Mouse (Mus musculus): ENCODE data around the gene Sit1. TPM values are rescaled to one million over a fixed set of nuclear protein-coding genes. Genes with fewer than 3 reads are reported as not detected.

Sit1 gene
- polyA plus RNA-seq, 1 experiment from 2014 or later: not detected

GRCm38 (mm10) chr4:43480985-43481384 lies 2.5 kb downstream of the Sit1 start:
- no peak overlapping the region for H3K4me2 ChIP-seq
- no peak overlapping the region for H3K4me3 ChIP-seq (replicated peaks)
- H3K27ac ChIP-seq: no peak overlapping the region
- no peak overlapping the region for H3K9ac ChIP-seq
- H3K4me1 ChIP-seq: 0 out of 2 replicates have a peak, but pooled peaks cover 4% of the 10 kb centered on the region
- 83% methylated on average over 5 of the region's 5 CpGs for WGBS
- H3K36me3 ChIP-seq (replicated peaks): no peaks in the 10 kb centered on the region
- no peaks in the 10 kb centered on the region for H3K9me3 ChIP-seq
- H3K27me3 ChIP-seq: no peaks in the 10 kb centered on the region
- ATAC-seq (ENCODE audit: low FRiP score): no peak

DNA sequence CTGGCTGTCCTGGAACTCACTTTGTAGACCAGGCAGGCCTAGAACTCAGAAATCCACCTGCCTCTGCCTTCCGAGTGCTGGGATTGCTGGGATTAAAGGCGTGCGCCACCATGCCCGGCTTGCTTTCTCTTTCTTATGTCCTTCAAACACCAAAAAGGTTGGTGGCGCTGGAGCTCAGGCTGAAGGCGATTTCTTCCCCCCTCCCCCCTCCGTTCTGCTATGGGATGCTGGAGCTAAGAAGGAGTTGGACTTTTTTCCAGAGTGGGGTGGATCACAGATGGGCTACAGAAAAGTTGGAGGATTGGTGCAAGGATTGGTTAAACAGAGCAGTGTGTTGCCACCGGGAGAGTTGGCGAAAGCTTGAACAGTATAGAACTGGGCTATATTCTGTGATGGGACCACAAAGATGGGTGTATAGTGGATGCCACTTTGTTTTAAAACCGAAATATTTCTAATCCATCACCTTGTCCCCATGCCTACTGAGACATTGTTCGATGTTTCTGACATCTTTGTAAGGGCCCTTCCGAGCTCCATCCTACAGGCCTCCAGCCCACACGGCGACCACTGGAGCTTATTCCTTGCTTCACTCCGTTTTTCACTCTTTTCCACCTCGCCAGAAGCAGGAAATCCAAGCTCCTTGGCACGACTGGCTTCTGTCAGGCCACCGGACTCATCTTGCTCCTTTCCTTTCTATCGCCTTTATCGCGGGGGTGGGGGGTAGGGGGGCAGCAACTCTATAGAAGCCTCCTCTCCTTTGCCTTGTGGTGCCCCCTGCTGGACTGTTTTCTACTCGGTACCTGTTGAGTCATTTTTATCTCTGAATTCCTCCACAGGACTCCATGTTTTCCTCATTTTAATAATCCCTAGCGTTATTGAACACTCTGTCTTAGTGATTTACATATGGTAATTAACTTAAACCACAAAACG lies 4.4 kb downstream of the Sit1 start:
- no peak overlapping the region for H3K27ac ChIP-seq
- 0 out of 2 replicates have a peak, but pooled peaks cover 4% of the 10 kb centered on the region for H3K4me1 ChIP-seq
- no peak overlapping the region for H3K9ac ChIP-seq
- no peaks in the 10 kb centered on the region for H3K36me3 ChIP-seq (replicated peaks)
- H3K9me3 ChIP-seq: no peaks in the 10 kb centered on the region
- no peaks in the 10 kb centered on the region for H3K27me3 ChIP-seq
- WGBS: 49% methylated on average over 24 of the region's 24 CpGs
- H3K4me2 ChIP-seq: peak overlapping the region; percentile 23; the same call in 1 of the 2 replicates
- no peak overlapping the region for H3K4me3 ChIP-seq (replicated peaks)
- no peak for ATAC-seq (ENCODE audit: low FRiP score)

DNA sequence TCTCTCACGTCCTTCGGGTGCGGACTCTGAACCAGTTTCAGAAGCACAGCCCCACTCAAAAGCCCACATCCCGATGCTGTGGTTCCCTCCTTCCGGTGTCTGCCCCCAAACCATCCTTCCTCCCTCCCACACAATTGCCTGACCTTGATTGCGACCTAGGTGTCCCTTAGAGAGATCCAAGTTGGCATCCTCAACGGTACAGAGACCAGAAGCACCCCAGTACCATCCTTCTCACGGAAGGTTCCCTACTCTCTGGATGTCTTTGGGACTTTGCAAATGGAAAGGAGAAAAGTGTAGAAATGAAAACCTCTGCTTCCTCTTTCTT lies 5.0 kb downstream of the Sit1 start:
- H3K27ac ChIP-seq: 0 out of 2 replicates have a peak overlapping the region, but pooled peaks have one; percentile 13
- peak overlapping the region; percentile 31 for H3K4me3 ChIP-seq (replicated peaks)
- no peak; the same call in 1 of the 2 replicates for ATAC-seq (ENCODE audit: low FRiP score)
- H3K9me3 ChIP-seq: no peaks in the 10 kb centered on the region
- H3K27me3 ChIP-seq: no peaks in the 10 kb centered on the region
- H3K9ac ChIP-seq: no peak overlapping the region
- no peaks in the 10 kb centered on the region for H3K36me3 ChIP-seq (replicated peaks)
- WGBS: 42% methylated on average over 8 of the region's 8 CpGs
- peak overlapping the region; percentile 46 for H3K4me2 ChIP-seq
- 0 out of 2 replicates have a peak, but pooled peaks cover 4% of the 10 kb centered on the region for H3K4me1 ChIP-seq

GRCm38 (mm10) chr4:43477857-43478533 lies 5.5 kb downstream of the Sit1 start:
- H3K4me3 ChIP-seq (replicated peaks): peak overlapping the region; percentile 31
- H3K4me2 ChIP-seq: peak overlapping the region; percentile 46
- no peaks in the 10 kb centered on the region for H3K36me3 ChIP-seq (replicated peaks)
- no peaks in the 10 kb centered on the region for H3K27me3 ChIP-seq
- no peak overlapping the region for H3K9ac ChIP-seq
- H3K4me1 ChIP-seq: 0 out of 2 replicates have a peak, but pooled peaks cover 4% of the 10 kb centered on the region
- no peaks in the 10 kb centered on the region for H3K9me3 ChIP-seq
- H3K27ac ChIP-seq: 0 out of 2 replicates have a peak overlapping the region, but pooled peaks have one; percentile 13
- 18% methylated on average over 11 of the region's 11 CpGs for WGBS
- ATAC-seq (ENCODE audit: low FRiP score): peak; percentile 95

GRCm38 (mm10) chr4:43476604-43477003 lies 6.9 kb downstream of the Sit1 start:
- H3K36me3 ChIP-seq (replicated peaks): no peaks in the 10 kb centered on the region
- H3K27ac ChIP-seq: no peak overlapping the region
- 93% methylated on average over 6 of the region's 6 CpGs for WGBS
- H3K4me1 ChIP-seq: 0 out of 2 replicates have a peak, but pooled peaks cover 4% of the 10 kb centered on the region
- H3K4me3 ChIP-seq (replicated peaks): no peak overlapping the region
- no peak for ATAC-seq (ENCODE audit: low FRiP score)
- H3K4me2 ChIP-seq: no peak overlapping the region
- no peaks in the 10 kb centered on the region for H3K9me3 ChIP-seq
- H3K9ac ChIP-seq: no peak overlapping the region
- H3K27me3 ChIP-seq: no peaks in the 10 kb centered on the region

GRCm38 (mm10) chr4:43473636-43474035 lies 9.9 kb downstream of the Sit1 start:
- no peak overlapping the region for H3K4me2 ChIP-seq
- no peaks in the 10 kb centered on the region for H3K36me3 ChIP-seq (replicated peaks)
- no peak overlapping the region for H3K4me3 ChIP-seq (replicated peaks)
- H3K9me3 ChIP-seq: no peaks in the 10 kb centered on the region
- H3K9ac ChIP-seq: no peak overlapping the region
- no peak for ATAC-seq (ENCODE audit: low FRiP score)
- H3K4me1 ChIP-seq: 0 out of 2 replicates have a peak, but pooled peaks cover 4% of the 10 kb centered on the region
- no peaks in the 10 kb centered on the region for H3K27me3 ChIP-seq
- 86% methylated on average over 1 of the region's 1 CpGs for WGBS
- H3K27ac ChIP-seq: no peak overlapping the region

DNA sequence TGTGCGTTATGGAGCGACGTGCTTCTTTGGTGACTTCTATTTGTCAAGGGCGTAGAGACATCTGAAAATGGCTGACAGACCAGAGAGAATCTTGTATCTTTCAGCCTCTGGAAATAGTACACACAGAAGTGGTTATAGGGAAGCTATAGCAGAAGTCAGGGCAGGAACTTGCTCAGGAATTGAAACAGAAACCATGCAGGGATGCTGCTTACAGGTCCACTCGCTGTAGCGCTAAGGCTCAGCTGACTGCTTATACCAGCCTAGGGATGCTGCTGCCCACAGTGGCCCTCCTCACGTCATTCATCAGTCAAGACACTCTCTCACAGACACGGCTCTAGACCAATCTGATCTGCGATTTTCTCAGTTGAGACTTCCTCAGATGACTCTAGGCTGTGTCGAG lies 13.2 kb downstream of the Sit1 start:
- no peak for ATAC-seq (ENCODE audit: low FRiP score)
- Histone ChIP-seq H3K36me3 (replicated peaks) (no peaks in the 10 kb centered on the region), H3K9me3 (no peaks in the 10 kb centered on the region)

DNA sequence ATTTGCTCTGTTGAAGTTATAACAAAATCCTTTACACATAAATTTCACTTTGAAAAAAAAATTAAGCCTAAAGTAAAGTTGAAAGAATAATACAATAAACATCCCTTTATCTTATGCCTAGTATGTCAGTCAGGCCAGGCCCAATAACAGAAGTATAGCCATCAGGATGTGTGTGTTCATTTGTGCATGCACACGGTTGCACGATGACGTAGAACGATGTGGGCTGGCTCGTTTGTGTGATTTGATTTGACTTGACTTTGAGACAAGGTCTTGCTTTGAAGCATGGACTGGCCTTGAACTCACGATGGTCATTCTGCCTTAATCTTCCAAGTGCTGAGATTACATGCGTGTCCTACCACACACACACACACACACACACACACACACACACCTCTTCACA lies 16.7 kb downstream of the Sit1 start:
- Histone ChIP-seq H3K9me3 (no peaks in the 10 kb centered on the region), H3K4me3 (replicated peaks) (no peak overlapping the region), H3K4me1 (no peaks in the 10 kb centered on the region), H3K27me3 (no peaks in the 10 kb centered on the region), H3K9ac (no peak overlapping the region), H3K36me3 (replicated peaks) (no peaks in the 10 kb centered on the region), H3K4me2 (no peak overlapping the region), H3K27ac (no peak overlapping the region)
- no peak for ATAC-seq (ENCODE audit: low FRiP score)
- WGBS: 90% methylated on average over 7 of the region's 7 CpGs

More for the DNA sequence above, 13.2 kb downstream of the Sit1 start:
- H3K4me1 ChIP-seq: no peaks in the 10 kb centered on the region
- H3K9ac ChIP-seq: no peak overlapping the region
- H3K27ac ChIP-seq: no peak overlapping the region
- no peak overlapping the region for H3K4me3 ChIP-seq (replicated peaks)
- 91% methylated on average over 10 of the region's 10 CpGs for WGBS
- H3K4me2 ChIP-seq: no peak overlapping the region
- no peaks in the 10 kb centered on the region for H3K27me3 ChIP-seq

GRCm38 (mm10) chr4:43465935-43466334 lies 17.6 kb downstream of the Sit1 start:
- Histone ChIP-seq H3K27ac (no peak overlapping the region), H3K9me3 (no peaks in the 10 kb centered on the region), H3K4me3 (replicated peaks) (no peak overlapping the region), H3K27me3 (no peaks in the 10 kb centered on the region), H3K9ac (no peak overlapping the region), H3K4me1 (no peaks in the 10 kb centered on the region), H3K4me2 (no peak overlapping the region), H3K36me3 (replicated peaks) (no peaks in the 10 kb centered on the region)
- no peak for ATAC-seq (ENCODE audit: low FRiP score)
- 86% methylated on average over 6 of the region's 6 CpGs for WGBS

DNA sequence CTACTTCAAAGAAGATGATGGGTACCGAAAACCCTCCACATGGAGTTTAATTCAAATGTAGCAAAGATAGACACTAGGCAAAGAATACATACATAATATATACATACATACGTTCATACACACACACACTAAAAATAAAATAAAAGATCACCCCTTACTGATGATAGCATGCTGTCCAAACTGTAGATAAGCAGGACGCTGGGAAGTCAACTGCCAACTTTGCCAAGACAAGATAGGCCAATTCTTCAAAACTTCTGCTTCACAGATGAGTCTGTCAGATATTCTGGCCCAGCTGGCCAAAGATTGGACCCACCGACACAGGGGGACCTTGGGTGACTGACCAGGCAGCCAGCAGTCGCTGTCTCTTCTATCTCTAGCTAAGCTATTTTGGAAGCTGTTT lies 20.4 kb downstream of the Sit1 start:
- Histone ChIP-seq H3K4me1 (no peaks in the 10 kb centered on the region), H3K27ac (no peak overlapping the region), H3K27me3 (no peaks in the 10 kb centered on the region), H3K4me3 (replicated peaks) (no peak overlapping the region), H3K36me3 (replicated peaks) (no peaks in the 10 kb centered on the region), H3K9ac (no peak overlapping the region), H3K4me2 (no peak overlapping the region), H3K9me3 (no peaks in the 10 kb centered on the region)
- ATAC-seq (ENCODE audit: low FRiP score): no peak
- WGBS: 96% methylated on average over 5 of the region's 5 CpGs

DNA sequence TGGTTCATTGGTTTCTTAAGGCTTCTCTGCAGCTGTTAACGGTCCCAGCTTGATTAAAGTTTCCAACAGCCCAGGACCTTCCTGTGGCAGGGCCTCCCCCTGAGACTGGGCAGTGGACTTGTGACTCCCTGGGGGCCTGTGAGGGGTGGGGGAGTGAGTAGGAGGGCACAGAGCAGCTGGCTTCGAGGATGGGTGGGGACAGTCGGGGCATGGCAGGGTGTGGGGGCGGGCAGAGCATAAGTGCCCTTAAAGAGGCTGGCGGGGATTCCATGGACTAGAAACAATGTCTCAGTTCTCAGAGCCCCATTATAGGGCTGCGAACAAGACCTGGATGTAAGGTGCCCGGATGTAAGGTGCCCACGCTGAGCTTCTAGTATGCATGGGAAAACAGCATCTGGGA lies 26.4 kb downstream of the Sit1 start:
- Histone ChIP-seq H3K27ac (no peak overlapping the region), H3K9me3 (no peaks in the 10 kb centered on the region), H3K4me1 (peaks cover 17% of the 10 kb centered on the region), H3K36me3 (replicated peaks) (no peaks in the 10 kb centered on the region), H3K4me2 (no peak overlapping the region), H3K9ac (no peak overlapping the region), H3K4me3 (replicated peaks) (no peak overlapping the region), H3K27me3 (peaks cover 31% of the 10 kb centered on the region)
- no peak for ATAC-seq (ENCODE audit: low FRiP score)
- WGBS: 28% methylated on average over 8 of the region's 8 CpGs

DNA sequence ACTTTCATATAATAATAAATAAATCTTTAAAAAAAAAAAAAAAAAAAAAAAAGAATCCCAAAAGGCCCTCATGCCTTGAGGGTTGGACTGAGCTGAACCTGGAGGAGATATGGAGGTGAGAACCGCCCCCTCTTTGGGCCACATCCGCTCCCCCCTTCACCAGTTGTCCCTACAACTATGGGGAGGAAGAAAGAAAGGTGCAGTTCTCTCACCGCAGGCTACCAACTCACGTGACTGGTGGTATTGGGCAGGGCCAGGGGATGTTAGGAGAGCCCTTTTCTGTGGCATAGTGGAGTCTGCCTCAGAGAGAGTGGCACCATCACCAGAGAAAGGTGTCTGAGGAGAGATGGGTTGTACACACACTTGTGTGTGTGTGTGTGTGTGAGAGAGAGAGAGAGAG lies 27.1 kb downstream of the Sit1 start:
- H3K4me1 ChIP-seq: peaks cover 17% of the 10 kb centered on the region
- H3K9ac ChIP-seq: no peak overlapping the region
- H3K27me3 ChIP-seq: peaks cover 36% of the 10 kb centered on the region
- no peak overlapping the region for H3K4me3 ChIP-seq (replicated peaks)
- H3K27ac ChIP-seq: no peak overlapping the region
- no peak overlapping the region for H3K4me2 ChIP-seq
- 37% methylated on average over 4 of the region's 4 CpGs for WGBS
- no peak for ATAC-seq (ENCODE audit: low FRiP score)
- no peaks in the 10 kb centered on the region for H3K9me3 ChIP-seq
- H3K36me3 ChIP-seq (replicated peaks): no peaks in the 10 kb centered on the region
